Mouse (Mus musculus): ENCODE data around the gene Slc30a9. TPM values are rescaled to one million over a fixed set of nuclear protein-coding genes. Genes with fewer than 3 reads are reported as not detected.
A peak's percentile ranks its signal among the peaks of the same experiment; 100 is the strongest.

Slc30a9 gene
- total RNA-seq, 2 experiments from 2014 or later, result 158 to 167 TPM

GRCm38 (mm10) chr5:67404380-67404779 lies 97.6 kb downstream of the Slc30a9 start:
- 0 out of 2 replicates have a peak, but pooled peaks have one; percentile 25 for ATAC-seq (replicated peaks; ENCODE audit: low FRiP score, poor library complexity, severe bottlenecking)

- no peak for ATAC-seq (replicated peaks; ENCODE audit: low FRiP score, poor library complexity, severe bottlenecking)
Observed at GRCm38 (mm10) chr5:67404919-67405318, 98.2 kb downstream of the Slc30a9 start.

Other genes starting within 250 kb of the Slc30a9 start
- not detected in 2 replicates for gene Phox2b, start 207.7 kb upstream of the Slc30a9 start, total RNA-seq (2015; ENCODE audit: low replicate concordance)
- gene Phox2b, start 207.7 kb upstream of the Slc30a9 start, total RNA-seq (2017; ENCODE audit: low replicate concordance), result not detected in 2 replicates
- 137 and 168 TPM in 2 replicates for gene Tmem33, start 46.4 kb upstream of the Slc30a9 start, total RNA-seq (2015; ENCODE audit: low replicate concordance)
- gene Tmem33, start 46.4 kb upstream of the Slc30a9 start, total RNA-seq (2017; ENCODE audit: low replicate concordance), result 49.8 and 56.7 TPM in 2 replicates
- not detected in 2 replicates for gene Bend4, start 121.4 kb downstream of the Slc30a9 start, total RNA-seq (2015; ENCODE audit: low replicate concordance)
- gene Bend4, start 121.4 kb downstream of the Slc30a9 start, total RNA-seq (2017; ENCODE audit: low replicate concordance), result 0.08 TPM in 1 of 2 replicates, not detected in the other

All from erythroid progenitor cell, adult 5-6 weeks (primary cell).